Mouse (Mus musculus) MN1 (cell line): ENCODE data around the gene Dll1.

Experiments used
- DNase-seq: peaks from one replicate; pipeline ENCODE4 v3.0.0-alpha.2; 2016; ENCODE audit warnings: low spot score

Dll1 gene

GRCm38 (mm10) chr17:15378413-15379109, 1.9 kb upstream of the Dll1 start:
- no peak for DNase-seq

- DNase-seq: peak; percentile 79
Measured at GRCm38 (mm10) chr17:15377901-15378300, 1.2 kb upstream of the Dll1 start.

GRCm38 (mm10) chr17:15375701-15376493, 775 bp downstream of the Dll1 start:
- DNase-seq: peak; percentile 73

- no peak for DNase-seq
Measured at GRCm38 (mm10) chr17:15375224-15375623, 1.4 kb downstream of the Dll1 start.

GRCm38 (mm10) chr17:15374321-15375141, 2.1 kb downstream of the Dll1 start:
- no peak for DNase-seq

GRCm38 (mm10) chr17:15372931-15373652, 3.6 kb downstream of the Dll1 start:
- DNase-seq: no peak

- no peak for DNase-seq
Measured at GRCm38 (mm10) chr17:15371967-15372835, 4.5 kb downstream of the Dll1 start.

GRCm38 (mm10) chr17:15370401-15370800, 6.3 kb downstream of the Dll1 start:
- no peak for DNase-seq

- peak; percentile 78 for DNase-seq
Measured at GRCm38 (mm10) chr17:15365650-15366049, 11.0 kb downstream of the Dll1 start.

GRCm38 (mm10) chr17:15363656-15364055, 13.0 kb downstream of the Dll1 start:
- DNase-seq: no peak

GRCm38 (mm10) chr17:15357071-15357470, 19.6 kb downstream of the Dll1 start:
- no peak for DNase-seq

GRCm38 (mm10) chr17:15356526-15356925, 20.1 kb downstream of the Dll1 start:
- DNase-seq: peak; percentile 31

- no peak for DNase-seq
Measured at GRCm38 (mm10) chr17:15355072-15355471, 21.6 kb downstream of the Dll1 start.

GRCm38 (mm10) chr17:15354006-15354405, 22.7 kb downstream of the Dll1 start:
- DNase-seq: no peak

- DNase-seq: no peak
Measured at GRCm38 (mm10) chr17:15352869-15353610, 23.6 kb downstream of the Dll1 start.

- no peak for DNase-seq
Measured at GRCm38 (mm10) chr17:15350152-15350551, 26.5 kb downstream of the Dll1 start.

- peak; percentile 88 for DNase-seq
Measured at GRCm38 (mm10) chr17:15343071-15343822, 33.4 kb downstream of the Dll1 start.

GRCm38 (mm10) chr17:15337906-15338305, 38.8 kb downstream of the Dll1 start:
- no peak for DNase-seq

GRCm38 (mm10) chr17:15329740-15330318, 46.8 kb downstream of the Dll1 start:
- no peak for DNase-seq
